Mouse (Mus musculus) lung, adult 2 months (tissue): ENCODE measurements at regions not wholly inside any gene's neighbourhood (a gene's known extent, or its start where the extent isn't known, plus 50 kb on each side); places are given as distances from the start of the nearest gene placed in this dataset.

ENCODE experiments used
- DNase-seq: peaks from one replicate; pipeline ENCODE4 v3.0.0; 2022
- H3K4me1 ChIP-seq: fragments of 200-500 bp; 2 replicates; pipeline ENCODE4 v1.6.1; 2011; ENCODE audit warnings: low read length; ENCODE audit not compliant: control insufficient read depth, insufficient read depth
- H3K4me3 ChIP-seq: fragments of 200-500 bp; replicated peaks from 2 replicates; pipeline ENCODE3; 2011; ENCODE audit warnings: low read depth, mild to moderate bottlenecking, control low read depth, low read length; ENCODE audit errors: extremely low read depth
- CTCF ChIP-seq: fragments of 200-500 bp; IDR thresholded peaks from 2 replicates; pipeline ENCODE4 v1.5.1; 2011; ENCODE audit warnings: mild to moderate bottlenecking, low read length, control low read depth; ENCODE audit not compliant: insufficient read depth
- POLR2A ChIP-seq: fragments of 200-500 bp; IDR thresholded peaks from 2 replicates; pipeline ENCODE4 v1.6.1; 2011; ENCODE audit warnings: low read depth, mild to moderate bottlenecking, control low read depth, low read length, borderline replicate concordance; ENCODE audit errors: extremely low read depth
- WGBS: fragments of 180-500 bp; shearing (Covaris S2); methylation state at CpG from one replicate; pipeline ENCODE4 v1.1.7; 2018; 5-methylcytosine and 5-hydroxymethylcytosine counted together

- no peak overlapping the region for H3K4me3 ChIP-seq
- no peak for DNase-seq
- no peaks in the 10 kb centered on the region for H3K4me1 ChIP-seq
- WGBS: 82% methylated on average over 6 of the region's 6 CpGs
- TF ChIP-seq POLR2A (no peak), CTCF (no peak)
These were observed 458.6 kb upstream of the Rag2 start for GRCm38 (mm10) chr2:101165942-101166341.

DNA sequence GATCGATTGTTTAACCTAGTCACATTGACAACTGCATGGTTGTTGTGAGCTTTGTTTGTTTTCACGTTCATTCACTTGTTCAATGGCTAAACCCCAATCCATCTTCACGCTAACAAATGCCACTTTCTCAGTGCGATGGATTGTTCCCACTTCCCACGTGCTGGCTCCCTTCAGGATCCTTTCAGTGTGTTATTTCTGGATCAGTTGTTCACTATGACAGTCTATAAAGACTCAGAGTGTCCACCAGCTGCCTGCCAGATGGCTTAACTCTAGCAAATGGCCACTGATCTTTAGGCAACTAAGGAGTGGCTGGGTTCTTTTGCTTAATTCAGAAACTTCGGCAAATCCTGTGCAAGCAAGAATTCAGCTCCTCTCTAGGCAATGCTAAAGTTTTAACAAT is 451.7 kb upstream of the Rag2 start:
- DNase-seq: no peak
- H3K4me1 ChIP-seq: no peaks in the 10 kb centered on the region
- WGBS: 36% methylated on average over 6 of the region's 6 CpGs
- TF ChIP-seq POLR2A (no peak), CTCF (no peak)
- no peak overlapping the region for H3K4me3 ChIP-seq

- DNase-seq: no peak
- 59% methylated on average over 3 of the region's 3 CpGs for WGBS
- H3K4me3 ChIP-seq: no peak overlapping the region
These were observed 449.4 kb upstream of the Rag2 start for GRCm38 (mm10) chr2:101175124-101175523.

DNA sequence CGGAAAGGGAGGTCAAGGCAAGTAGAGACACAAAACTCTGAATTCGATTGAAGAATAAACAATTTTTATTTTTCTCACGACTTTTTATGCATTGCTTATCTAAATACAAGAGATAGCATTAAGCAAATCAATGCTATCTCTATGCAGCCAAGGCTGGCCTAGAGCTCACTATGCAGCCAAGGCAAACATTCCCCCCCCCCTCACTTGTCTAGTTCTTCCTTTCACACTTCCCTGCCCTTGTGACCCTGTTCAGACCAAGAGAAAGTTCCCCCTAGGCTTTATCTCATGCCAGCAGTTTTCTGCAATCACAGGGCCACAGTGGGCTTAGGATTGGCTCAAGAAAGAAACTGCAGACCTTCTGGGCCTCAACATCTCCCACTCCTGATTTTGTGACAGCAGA is 417.9 kb upstream of the Rag2 start:
- WGBS: 52% methylated on average over 3 of the region's 3 CpGs
- Histone ChIP-seq H3K4me3 (no peak overlapping the region), H3K4me1 (no peaks in the 10 kb centered on the region)
- TF ChIP-seq POLR2A: no peak
- TF ChIP-seq CTCF: no peak
- no peak for DNase-seq

More at GRCm38 (mm10) chr2:101175124-101175523, 449.4 kb upstream of the Rag2 start:
- TF ChIP-seq CTCF (no peak), POLR2A (no peak)
- no peaks in the 10 kb centered on the region for H3K4me1 ChIP-seq

DNA sequence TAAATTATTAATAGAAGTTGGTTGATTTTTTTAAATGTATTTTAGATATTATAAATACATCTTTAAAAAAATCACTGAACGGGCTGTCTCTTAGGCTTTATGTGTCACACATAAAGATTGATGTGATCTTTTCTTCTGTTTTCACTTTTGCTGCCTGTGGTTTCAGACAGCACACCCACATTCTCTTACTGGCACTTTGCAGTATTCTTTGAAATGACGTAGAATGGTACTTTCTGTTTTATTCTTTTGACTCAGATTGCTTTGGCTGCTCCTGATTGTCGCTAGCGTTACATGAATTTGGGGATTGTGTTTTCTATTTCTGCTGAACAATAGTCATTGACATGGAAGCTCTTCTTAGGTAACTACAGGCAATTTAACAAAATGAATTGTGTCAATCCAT is 415.4 kb upstream of the Rag2 start:
- WGBS: 74% methylated on average over 4 of the region's 4 CpGs

DNA sequence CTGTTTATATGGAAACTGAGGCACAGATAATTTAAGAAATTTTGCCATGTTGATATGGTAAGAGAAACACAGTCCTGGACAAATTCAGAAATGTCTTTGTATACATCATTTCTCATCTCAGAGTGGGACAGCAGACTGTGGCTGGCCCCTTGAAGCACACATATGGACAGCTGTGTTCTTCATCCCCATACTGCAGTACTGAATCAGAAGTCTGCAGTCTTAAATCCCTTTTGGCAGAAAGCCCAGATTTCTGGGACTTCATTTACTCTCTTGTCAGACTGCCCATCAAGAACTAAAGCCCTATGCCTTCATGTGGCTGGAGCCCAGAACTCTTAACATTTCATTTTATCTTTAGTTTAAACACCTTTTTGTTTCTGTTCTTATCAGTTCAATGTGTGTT is 403.8 kb upstream of the Rag2 start:
- no peak for TF ChIP-seq CTCF
- TF ChIP-seq POLR2A: no peak
- Histone ChIP-seq H3K4me1 (no peaks in the 10 kb centered on the region), H3K4me3 (no peak overlapping the region)
- DNase-seq: no peak

More for the DNA sequence above, 415.4 kb upstream of the Rag2 start:
- Histone ChIP-seq H3K4me1 (no peaks in the 10 kb centered on the region), H3K4me3 (no peak overlapping the region)
- TF ChIP-seq CTCF (no peak), POLR2A (no peak)
- no peak for DNase-seq

- WGBS: 82% methylated on average over 3 of the region's 3 CpGs
- no peaks in the 10 kb centered on the region for H3K4me1 ChIP-seq
- DNase-seq: no peak
- H3K4me3 ChIP-seq: no peak overlapping the region
- no peak for TF ChIP-seq POLR2A
- no peak for TF ChIP-seq CTCF
These were observed 381.5 kb upstream of the Rag2 start for GRCm38 (mm10) chr2:101242983-101243382.

GRCm38 (mm10) chr2:101247133-101247532 is 377.4 kb upstream of the Rag2 start:
- 54% methylated on average over 2 of the region's 2 CpGs for WGBS
- Histone ChIP-seq H3K4me3 (no peak overlapping the region), H3K4me1 (no peaks in the 10 kb centered on the region)
- no peak for TF ChIP-seq POLR2A
- TF ChIP-seq CTCF: no peak
- no peak for DNase-seq

DNA sequence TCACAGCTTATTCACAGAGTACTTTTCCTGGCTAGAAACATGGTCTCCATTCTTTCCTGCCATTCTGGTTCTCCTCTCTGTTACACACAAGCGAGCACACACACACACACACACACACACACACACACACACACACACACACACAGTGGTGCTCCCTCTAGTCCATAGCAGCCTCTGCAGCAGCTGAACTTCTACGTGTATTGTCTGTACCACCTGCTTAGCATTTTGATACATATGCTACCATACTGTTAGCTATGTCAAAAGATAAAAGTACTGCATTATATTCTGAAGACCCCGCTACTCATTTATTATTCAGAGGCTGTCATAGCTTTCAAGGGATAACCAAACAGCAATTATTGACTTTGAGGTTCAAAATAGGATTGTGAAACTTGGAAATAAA is 372.3 kb upstream of the Rag2 start:
- Histone ChIP-seq H3K4me3 (no peak overlapping the region), H3K4me1 (no peaks in the 10 kb centered on the region)
- TF ChIP-seq POLR2A (no peak), CTCF (no peak)
- 67% methylated on average over 3 of the region's 3 CpGs for WGBS
- DNase-seq: no peak

DNA sequence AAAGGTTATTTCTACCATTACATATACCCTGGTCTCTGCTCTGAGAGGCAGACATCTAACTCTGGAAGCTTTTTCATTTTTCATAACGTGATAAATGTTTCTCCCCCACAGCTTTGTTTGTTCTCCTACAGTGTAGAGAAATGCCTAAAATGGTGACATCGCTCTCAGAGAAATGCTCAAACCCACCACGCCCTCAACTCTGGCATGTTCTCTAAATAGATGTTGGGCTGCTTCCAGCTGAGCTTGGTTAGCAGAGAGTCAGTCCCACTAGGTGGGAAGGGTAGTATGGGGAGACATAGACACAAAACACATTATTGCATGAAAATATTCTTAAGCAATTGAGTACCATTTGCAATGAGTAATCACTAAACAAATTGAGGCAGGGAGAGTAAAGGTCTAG is 368.1 kb upstream of the Rag2 start:
- Histone ChIP-seq H3K4me3 (no peak overlapping the region), H3K4me1 (no peaks in the 10 kb centered on the region)
- TF ChIP-seq CTCF (no peak), POLR2A (no peak)
- DNase-seq: no peak
- 46% methylated on average over 3 of the region's 3 CpGs for WGBS
